Mouse (Mus musculus): ENCODE measurements around the gene Slc51b.
A peak's percentile ranks its signal among the peaks of the same experiment; 100 is the strongest.

Slc51b gene

GRCm38 (mm10) chr9:65422760-65423501 lies at the start of gene Slc51b:
TSS of gene Slc51b (minus strand) at chr9:65422955.
- peak; percentile 82 to 88 for DNase-seq

- no peak for DNase-seq
Measured at GRCm38 (mm10) chr9:65467686-65468085, 44.9 kb upstream of the Slc51b start.

GRCm38 (mm10) chr9:65465241-65465640 lies 42.5 kb upstream of the Slc51b start:
- no peak for DNase-seq

GRCm38 (mm10) chr9:65464161-65464560 lies 41.4 kb upstream of the Slc51b start:
- peak; percentile 71 to 83 for DNase-seq

- DNase-seq, result no peak
Measured at GRCm38 (mm10) chr9:65462544-65462943, 39.8 kb upstream of the Slc51b start.

- peak; percentile 97 for DNase-seq
Measured at GRCm38 (mm10) chr9:65460732-65461442, 38.1 kb upstream of the Slc51b start, which contains the start of gene Spg21. TSS of gene Spg21 (plus strand) at chr9:65460947.

- no peak for DNase-seq
Measured at GRCm38 (mm10) chr9:65460198-65460597, 37.4 kb upstream of the Slc51b start.

GRCm38 (mm10) chr9:65458975-65459374 lies 36.2 kb upstream of the Slc51b start:
- no peak for DNase-seq

GRCm38 (mm10) chr9:65447951-65448350 lies 25.2 kb upstream of the Slc51b start:
- DNase-seq, result no peak

- no peak for DNase-seq
Measured at GRCm38 (mm10) chr9:65444692-65445091, 21.9 kb upstream of the Slc51b start.

GRCm38 (mm10) chr9:65435671-65436301 lies 13.0 kb upstream of the Slc51b start, which contains the start of gene Mtfmt:
TSS of gene Mtfmt (plus strand) at chr9:65435782.
- DNase-seq, result peak; percentile 96 to 97

GRCm38 (mm10) chr9:65435211-65435610 lies 12.5 kb upstream of the Slc51b start:
- no peak for DNase-seq

GRCm38 (mm10) chr9:65434140-65434539 lies 11.4 kb upstream of the Slc51b start:
- DNase-seq, result peak in 1 of 2 experiments; percentile 65

GRCm38 (mm10) chr9:65432236-65432635 lies 9.5 kb upstream of the Slc51b start:
- peak; percentile 84 to 92 for DNase-seq

GRCm38 (mm10) chr9:65430921-65431320 lies 8.2 kb upstream of the Slc51b start:
- DNase-seq, result no peak

GRCm38 (mm10) chr9:65430401-65430800 lies 7.6 kb upstream of the Slc51b start:
- no peak for DNase-seq

- DNase-seq, result peak in 1 of 2 experiments; percentile 33
Measured at GRCm38 (mm10) chr9:65428003-65428402, 5.2 kb upstream of the Slc51b start.

GRCm38 (mm10) chr9:65427511-65427910 lies 4.8 kb upstream of the Slc51b start:
- no peak for DNase-seq

GRCm38 (mm10) chr9:65424393-65424792 lies 1.6 kb upstream of the Slc51b start:
- DNase-seq, result no peak

GRCm38 (mm10) chr9:65419633-65420032 lies 3.1 kb downstream of the Slc51b start:
- no peak for DNase-seq

GRCm38 (mm10) chr9:65417738-65418137 lies 5.0 kb downstream of the Slc51b start:
- DNase-seq, result no peak

- DNase-seq, result no peak
Measured at GRCm38 (mm10) chr9:65411326-65411725, 11.4 kb downstream of the Slc51b start.

GRCm38 (mm10) chr9:65410378-65410777 lies 12.4 kb downstream of the Slc51b start:
- no peak for DNase-seq
